Mouse (Mus musculus) right cerebral cortex, adult 18-20 months (tissue): Measurements from ENCODE around the gene Eps8l2.

Source experiments
- DNase-seq: peaks from one replicate; pipeline ENCODE4 v3.0.0; 2022; ENCODE audit warnings: mixed read lengths

The Eps8l2 gene

GRCm38 (mm10) chr7:141338576-141339131 is at the start of gene Eps8l2:
Eps8l2 (plus strand) TSS chr7:141338880.
- no peak for DNase-seq

DNA sequence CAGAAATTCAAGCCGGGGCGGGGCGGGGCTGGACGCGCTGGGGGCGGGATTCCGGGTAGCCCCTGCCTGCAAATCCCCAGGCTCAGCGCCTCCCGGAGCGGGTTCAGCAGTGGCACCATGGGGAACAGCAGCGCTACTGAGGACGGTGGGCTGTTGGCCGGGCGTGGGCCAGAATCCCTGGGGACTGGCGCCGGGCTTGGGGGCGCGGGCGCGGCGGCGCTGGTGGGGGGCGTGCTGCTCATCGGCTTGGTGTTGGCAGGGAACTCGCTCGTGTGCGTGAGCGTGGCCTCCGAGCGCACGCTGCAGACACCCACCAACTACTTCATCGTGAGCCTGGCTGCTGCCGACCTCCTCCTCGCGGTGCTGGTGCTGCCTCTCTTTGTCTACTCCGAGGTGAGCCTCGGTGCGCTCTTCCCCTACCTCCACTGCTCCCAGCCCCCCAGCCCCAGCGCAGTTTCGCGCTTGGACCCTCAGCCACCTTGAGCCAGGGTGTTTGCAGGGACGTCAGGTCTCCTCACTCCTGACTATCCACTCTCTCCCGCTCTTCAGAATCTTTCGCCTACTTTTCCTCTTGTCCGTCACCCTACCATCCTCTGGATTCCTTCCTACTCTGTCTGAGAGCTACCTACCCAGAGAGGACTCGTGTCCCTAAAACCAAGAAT is 46.6 kb upstream of the Eps8l2 start, which contains the start of gene Drd4:
Gene Drd4, plus strand, starts transcription at position 86 of the 662 bp plus-strand sequence.
- peak; percentile 31 for DNase-seq

- DNase-seq: no peak
Observed at GRCm38 (mm10) chr7:141292583-141293388, 45.9 kb upstream of the Eps8l2 start.

DNA sequence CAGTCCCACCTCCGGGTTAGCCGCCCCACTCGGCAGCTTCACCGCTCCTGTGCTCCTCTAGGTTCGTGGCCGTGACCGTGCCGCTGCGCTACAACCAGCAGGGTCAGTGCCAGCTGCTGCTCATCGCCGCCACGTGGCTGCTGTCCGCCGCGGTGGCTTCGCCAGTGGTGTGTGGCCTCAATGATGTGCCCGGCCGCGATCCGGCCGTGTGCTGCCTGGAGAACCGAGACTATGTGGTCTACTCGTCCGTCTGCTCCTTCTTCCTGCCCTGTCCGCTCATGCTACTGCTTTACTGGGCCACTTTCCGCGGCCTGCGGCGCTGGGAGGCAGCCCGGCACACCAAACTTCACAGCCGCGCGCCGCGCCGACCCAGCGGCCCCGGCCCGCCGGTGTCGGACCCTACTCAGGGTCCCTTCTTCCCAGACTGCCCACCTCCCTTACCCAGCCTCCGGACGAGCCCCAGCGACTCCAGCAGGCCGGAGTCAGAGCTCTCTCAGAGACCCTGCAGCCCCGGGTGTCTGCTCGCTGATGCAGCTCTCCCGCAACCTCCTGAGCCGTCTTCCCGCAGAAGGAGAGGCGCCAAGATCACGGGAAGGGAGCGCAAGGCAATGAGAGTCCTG is 44.7 kb upstream of the Eps8l2 start:
- no peak for DNase-seq

DNA sequence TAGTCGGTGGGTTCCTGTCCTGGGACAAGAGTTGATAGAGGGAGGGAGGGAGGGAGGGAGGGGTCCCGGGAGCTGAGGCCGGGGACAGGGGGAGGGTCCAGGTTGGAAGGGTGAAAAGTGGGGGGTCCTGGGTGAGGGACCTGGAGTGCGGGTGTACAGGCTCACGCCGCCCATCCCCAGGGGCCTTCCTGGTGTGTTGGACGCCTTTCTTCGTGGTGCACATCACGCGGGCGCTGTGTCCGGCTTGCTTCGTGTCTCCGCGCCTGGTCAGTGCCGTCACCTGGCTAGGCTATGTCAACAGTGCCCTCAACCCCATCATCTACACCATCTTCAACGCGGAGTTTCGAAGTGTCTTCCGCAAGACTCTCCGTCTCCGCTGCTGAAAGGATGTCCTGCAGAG is 44.2 kb upstream of the Eps8l2 start:
- no peak for DNase-seq

DNA sequence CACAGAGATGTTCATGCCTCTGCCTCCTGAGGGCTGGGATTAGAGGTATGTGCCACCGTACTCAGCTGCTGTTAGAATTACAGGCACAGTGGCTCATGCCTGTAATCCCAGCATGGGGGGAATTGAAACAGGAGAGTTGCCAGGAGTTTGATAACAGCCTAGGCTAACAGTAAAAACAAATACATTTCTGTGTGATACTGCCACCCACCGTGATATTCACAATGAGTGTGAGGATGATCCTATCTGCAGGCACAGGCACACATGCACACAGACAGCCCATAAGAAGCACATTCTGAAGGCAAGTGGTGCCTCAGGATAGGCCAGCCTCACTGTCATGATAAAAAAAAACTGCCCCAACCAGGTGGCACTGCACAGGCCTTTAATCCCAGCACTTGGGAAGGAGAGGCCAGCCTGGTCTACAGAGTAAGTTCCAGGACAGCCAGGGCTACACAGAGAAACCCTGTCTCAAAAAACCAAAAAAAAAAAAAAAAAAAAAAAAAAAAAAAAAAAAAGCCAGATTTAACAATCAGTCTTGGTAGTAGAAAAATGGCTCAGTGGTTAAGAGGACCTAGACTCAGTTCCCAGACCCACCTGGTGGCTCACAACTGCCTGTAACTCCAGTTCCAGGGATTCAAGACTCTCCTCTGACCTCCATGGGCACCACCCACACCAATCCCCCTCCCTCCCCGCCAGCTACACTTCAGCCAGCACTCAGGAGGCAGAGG is 40.6 kb upstream of the Eps8l2 start:
- no peak for DNase-seq

- DNase-seq: no peak
Observed at GRCm38 (mm10) chr7:141299175-141299574, 39.5 kb upstream of the Eps8l2 start.

DNA sequence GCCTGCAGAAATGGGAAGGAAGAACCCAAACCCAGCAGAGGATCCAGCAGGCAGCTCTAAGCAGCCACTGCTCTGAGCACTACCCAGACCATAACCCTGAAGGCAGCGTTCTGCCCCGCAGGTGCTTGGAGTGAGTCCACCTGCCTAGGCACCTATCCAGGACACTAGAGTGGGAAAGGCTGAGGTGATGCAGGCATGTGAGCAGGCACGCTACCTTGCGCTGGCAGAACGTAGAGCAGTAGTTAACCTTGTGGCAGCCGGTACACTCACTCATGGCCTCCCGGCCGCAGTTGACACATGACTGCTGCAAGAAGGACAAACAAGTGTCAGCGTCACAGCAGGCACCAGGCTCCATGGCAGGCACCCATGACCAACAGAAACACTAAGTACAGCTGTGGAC is 37.3 kb upstream of the Eps8l2 start:
- no peak for DNase-seq

GRCm38 (mm10) chr7:141302702-141303268 is 35.9 kb upstream of the Eps8l2 start:
- no peak for DNase-seq

DNA sequence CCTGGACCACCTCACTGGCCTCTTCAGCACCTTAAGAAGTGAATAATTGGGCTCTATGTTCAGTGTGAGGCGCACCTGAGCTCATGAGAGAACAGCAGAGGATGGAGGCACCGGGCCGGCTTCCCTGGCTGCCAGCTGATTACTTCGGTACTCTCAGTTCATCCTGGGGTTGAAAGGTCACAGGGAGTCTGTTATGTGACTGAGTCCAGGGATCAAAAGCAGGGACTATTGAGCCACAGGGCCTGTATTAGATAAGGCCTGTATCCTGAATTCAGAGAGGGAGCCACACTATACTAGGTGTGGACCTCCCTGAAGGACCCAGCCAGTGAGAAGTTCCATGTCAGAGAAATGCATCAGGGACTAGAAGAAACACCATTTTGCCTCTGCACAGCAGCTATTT is 34.1 kb upstream of the Eps8l2 start:
- DNase-seq: no peak

GRCm38 (mm10) chr7:141314416-141314815 is 24.3 kb upstream of the Eps8l2 start:
- DNase-seq: no peak

DNA sequence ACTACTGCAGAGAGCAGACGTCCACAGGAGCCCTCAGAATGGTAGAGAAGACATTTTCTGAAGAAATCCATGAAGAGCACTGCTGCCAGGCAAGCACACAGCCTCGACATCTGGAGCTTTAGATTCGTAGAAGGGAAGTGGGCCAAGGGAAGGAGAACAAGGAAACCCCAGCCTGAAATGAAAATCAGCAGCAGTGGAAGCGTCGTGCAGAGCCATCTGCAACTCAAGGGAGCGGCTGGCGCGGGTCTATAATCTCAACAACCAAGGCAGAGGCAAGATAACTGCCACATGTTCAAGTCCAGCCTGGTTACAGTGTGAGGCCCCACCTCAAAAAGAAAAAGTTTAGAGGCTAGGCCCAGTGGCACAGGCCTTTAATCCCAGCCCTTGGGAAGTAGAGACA is 23.6 kb upstream of the Eps8l2 start:
- DNase-seq: no peak

DNA sequence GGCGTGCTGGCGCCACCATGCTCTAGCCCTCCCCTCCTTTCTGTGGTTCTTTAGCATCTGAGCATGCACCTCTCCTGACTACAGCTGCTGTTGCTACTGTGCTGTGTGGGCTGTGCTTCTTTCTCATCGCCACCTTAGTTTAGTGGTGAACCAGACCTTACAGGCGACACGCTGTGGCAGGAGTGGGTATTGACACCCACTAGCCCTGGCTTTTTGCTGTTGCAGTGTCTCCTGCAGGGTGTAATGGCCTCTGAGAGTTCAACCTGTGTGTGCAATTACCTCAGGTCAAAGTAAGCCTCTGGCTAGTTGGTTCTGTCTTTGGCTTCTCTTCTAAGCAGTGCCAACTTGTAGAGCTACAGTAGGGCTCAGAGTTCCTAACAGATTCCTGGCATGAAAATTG is 22.7 kb upstream of the Eps8l2 start:
- peak; percentile 58 for DNase-seq

- DNase-seq: no peak
Observed at GRCm38 (mm10) chr7:141317619-141318132, 21.0 kb upstream of the Eps8l2 start.

DNA sequence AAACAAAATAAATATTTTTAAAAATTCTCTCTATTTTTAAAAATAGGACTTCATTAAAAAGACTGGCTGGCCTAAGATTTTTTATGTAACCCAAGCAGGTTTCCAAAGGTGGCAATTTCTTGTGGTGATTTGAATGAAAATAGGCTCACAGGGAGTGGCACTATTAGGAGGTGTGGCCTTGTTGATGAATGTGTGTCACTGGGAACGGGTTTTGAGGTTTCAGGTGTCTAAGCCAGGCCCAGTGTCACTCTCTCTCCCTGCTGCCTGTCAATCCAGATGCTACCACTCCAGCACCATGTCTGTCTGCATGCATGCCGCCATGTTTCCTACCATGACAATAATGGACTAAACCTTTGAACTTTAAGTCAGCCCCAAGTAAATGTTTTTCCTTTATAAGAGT is 19.2 kb upstream of the Eps8l2 start:
- no peak for DNase-seq

DNA sequence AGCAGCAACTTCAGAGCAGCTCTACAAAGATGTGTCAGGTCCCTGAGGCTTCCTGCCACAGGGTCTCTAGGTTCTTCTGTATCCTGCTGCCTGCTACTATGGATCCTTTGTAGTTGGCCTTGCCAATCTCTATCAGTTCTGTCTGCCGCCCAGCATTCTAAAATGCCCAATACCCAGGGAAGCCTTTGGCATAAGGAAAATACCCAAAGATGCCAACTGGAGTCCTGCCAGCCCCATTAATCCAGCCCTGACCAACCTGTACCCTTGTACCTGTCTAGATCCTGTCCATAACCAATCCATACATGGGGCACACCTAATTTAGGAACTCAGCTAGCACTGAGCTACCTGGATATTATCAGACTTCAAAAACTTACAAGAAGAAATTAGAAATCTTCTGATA is 14.0 kb upstream of the Eps8l2 start:
- no peak for DNase-seq

DNA sequence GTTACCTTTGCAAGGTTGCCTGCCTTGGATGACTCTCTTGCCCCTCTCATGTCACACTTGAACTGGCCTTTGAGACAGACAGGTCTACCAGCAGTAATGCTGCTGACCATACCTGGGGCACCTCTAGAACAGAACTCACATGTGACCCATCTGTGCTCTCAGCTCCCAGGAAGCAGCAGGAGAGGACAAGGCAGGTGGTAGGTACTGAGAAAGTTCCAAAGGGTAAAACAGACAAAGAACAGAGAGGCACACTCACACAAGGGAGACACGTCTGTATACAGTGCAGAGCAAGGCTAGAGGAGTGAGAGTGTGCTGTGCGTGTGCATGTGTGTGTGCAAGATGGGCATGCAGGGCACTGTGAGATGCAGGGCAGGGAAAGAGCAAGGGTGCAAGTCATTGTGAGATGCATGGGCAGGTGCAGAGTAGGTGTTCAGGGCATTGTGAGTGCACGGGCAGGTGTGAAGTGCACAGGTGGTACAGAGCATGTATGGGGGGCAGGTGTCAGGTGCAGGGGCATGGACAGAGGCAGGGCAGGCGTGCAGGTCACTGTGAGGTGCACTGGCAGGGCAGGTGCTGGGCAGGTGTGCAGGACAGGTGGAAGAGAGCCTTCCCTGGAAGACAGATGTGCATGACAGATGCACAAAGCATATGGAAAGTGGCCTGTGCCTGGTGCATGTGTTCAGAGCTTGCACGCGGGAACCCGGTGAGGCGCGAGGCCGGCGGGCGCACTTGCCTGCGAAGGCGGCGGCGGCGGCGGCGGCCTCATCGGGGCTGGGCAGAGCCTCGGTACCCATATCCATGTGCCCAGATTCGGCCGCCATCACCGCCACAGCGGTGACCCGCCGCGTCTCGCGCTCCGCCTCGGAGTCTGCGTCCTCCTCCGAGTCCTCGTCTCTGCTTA is 11.9 kb upstream of the Eps8l2 start:
- no peak for DNase-seq

GRCm38 (mm10) chr7:141327469-141328372 is 11.0 kb upstream of the Eps8l2 start, which contains the start of the genes Deaf1 and Tmem80:
Deaf1 (minus strand) TSS chr7:141327690.
Tmem80 (plus strand) TSS chr7:141327739.
- peak; percentile 98 for DNase-seq

- DNase-seq: no peak
Observed at GRCm38 (mm10) chr7:141328373-141328990, 10.2 kb upstream of the Eps8l2 start.
